Mouse (Mus musculus) layer of hippocampus, adult 11-12 months (tissue): ENCODE measurements at regions not wholly inside any gene's neighbourhood (a gene's known extent, or its start where the extent isn't known, plus 50 kb on each side); places are given as distances from the start of the nearest gene placed in this dataset.

Source experiments
- DNase-seq: peaks from one replicate; pipeline ENCODE4 v3.0.0; 2022; ENCODE audit warnings: low spot score

- no peak for DNase-seq
Measured at GRCm38 (mm10) chr15:51103948-51104347, 2780.8 kb upstream of the Gm7489 start.

GRCm38 (mm10) chr15:51104362-51104761, 2780.3 kb upstream of the Gm7489 start:
- DNase-seq: no peak

GRCm38 (mm10) chr15:51104796-51105195, 2779.9 kb upstream of the Gm7489 start:
- no peak for DNase-seq

GRCm38 (mm10) chr15:51105359-51106008, 2779.2 kb upstream of the Gm7489 start:
- DNase-seq: no peak

GRCm38 (mm10) chr15:51110186-51110585, 2774.5 kb upstream of the Gm7489 start:
- no peak for DNase-seq

GRCm38 (mm10) chr15:51125896-51126295, 2758.8 kb upstream of the Gm7489 start:
- DNase-seq: no peak

GRCm38 (mm10) chr15:51131017-51131416, 2753.7 kb upstream of the Gm7489 start:
- no peak for DNase-seq

- DNase-seq: no peak
Measured at GRCm38 (mm10) chr15:51136121-51136520, 2748.6 kb upstream of the Gm7489 start.

GRCm38 (mm10) chr15:51139507-51139906, 2745.2 kb upstream of the Gm7489 start:
- no peak for DNase-seq

GRCm38 (mm10) chr15:51173976-51174620, 2710.6 kb upstream of the Gm7489 start:
- no peak for DNase-seq

GRCm38 (mm10) chr15:51176466-51176865, 2708.2 kb upstream of the Gm7489 start:
- no peak for DNase-seq

GRCm38 (mm10) chr15:51189134-51189533, 2695.6 kb upstream of the Gm7489 start:
- DNase-seq: no peak

GRCm38 (mm10) chr15:51197466-51198158, 2687.1 kb upstream of the Gm7489 start:
- no peak for DNase-seq

GRCm38 (mm10) chr15:51203351-51203750, 2681.4 kb upstream of the Gm7489 start:
- DNase-seq: peak; percentile 9

- peak; percentile 6 for DNase-seq
Measured at GRCm38 (mm10) chr15:51206050-51206449, 2678.7 kb upstream of the Gm7489 start.

GRCm38 (mm10) chr15:51206773-51207172, 2677.9 kb upstream of the Gm7489 start:
- DNase-seq: no peak

GRCm38 (mm10) chr15:51234873-51235272, 2649.8 kb upstream of the Gm7489 start:
- no peak for DNase-seq

GRCm38 (mm10) chr15:51244596-51244995, 2640.1 kb upstream of the Gm7489 start:
- DNase-seq: no peak

GRCm38 (mm10) chr15:51247259-51247658, 2637.4 kb upstream of the Gm7489 start:
- DNase-seq: no peak

- DNase-seq: no peak
Measured at GRCm38 (mm10) chr15:51248034-51248788, 2636.5 kb upstream of the Gm7489 start.

- DNase-seq: no peak
Measured at GRCm38 (mm10) chr15:51248789-51249040, 2636.0 kb upstream of the Gm7489 start.

GRCm38 (mm10) chr15:51254143-51254542, 2630.6 kb upstream of the Gm7489 start:
- DNase-seq: no peak

- DNase-seq: no peak
Measured at GRCm38 (mm10) chr15:51255203-51255615, 2629.5 kb upstream of the Gm7489 start.
